7 mouse cellular contexts compared by ENCODE assay signal in the genomic region with DNA sequence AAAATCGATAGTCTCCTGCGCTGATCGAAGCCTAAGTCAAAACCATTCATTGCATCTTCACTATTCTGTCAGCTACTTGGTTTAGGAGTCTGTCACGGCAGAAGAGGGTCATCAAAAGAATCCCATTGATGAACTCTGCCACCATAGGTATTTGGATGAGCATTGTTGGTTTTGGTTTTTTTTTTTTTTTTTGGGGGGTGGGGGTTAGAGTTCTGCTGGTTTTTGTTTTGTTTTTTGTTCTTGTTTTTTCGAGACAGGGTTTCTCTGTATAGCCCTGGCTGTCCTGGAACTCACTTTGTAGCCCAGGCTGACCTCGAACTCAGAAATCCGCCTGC. TPM values are rescaled to one million over a fixed set of nuclear protein-coding genes. Genes with fewer than 3 reads are reported as not detected.
A peak's percentile ranks its signal among the peaks of the same experiment; 100 is the strongest.
DNase-seq lines count a peak whose midpoint lies in the region; ATAC-seq lines count a peak whose summit lies in the region.

No protein-coding gene starts in this region.

- no peaks in the 10 kb centered on the region; the same call in 1 of the 2 replicates for H3K9me3 ChIP-seq in megakaryocyte, embryonic 14.5 days
- H3K9me3 ChIP-seq in forebrain, embryonic 13.5 days (replicated peaks), result no peaks in the 10 kb centered on the region
- no peaks in the 10 kb centered on the region for H3K9me3 ChIP-seq in limb, embryonic 15.5 days
- H3K9me3 ChIP-seq in stomach, embryonic 16.5 days (replicated peaks; ENCODE audit: control insufficient read depth, low read length), result no peaks in the 10 kb centered on the region

- peak overlapping the region; percentile 92 for H3K9ac ChIP-seq in forebrain, embryonic 13.5 days
- H3K9ac ChIP-seq in limb, embryonic 15.5 days, result 0 out of 2 replicates have a peak overlapping the region, but pooled peaks have one; percentile 89
- peak overlapping the region; percentile 52 for H3K9ac ChIP-seq in stomach, embryonic 16.5 days (ENCODE audit: low read length)

- 29% methylated on average over 7 of the region's 7 CpGs for WGBS in forebrain, embryonic 13.5 days
- 28% methylated on average over 7 of the region's 7 CpGs for WGBS in limb, embryonic 15.5 days
- WGBS in stomach, embryonic 16.5 days, result 25% methylated on average over 7 of the region's 7 CpGs

- H3K36me3 ChIP-seq in megakaryocyte, embryonic 14.5 days (replicated peaks; ENCODE audit: low read length), result no peaks in the 10 kb centered on the region
- H3K36me3 ChIP-seq in forebrain, embryonic 13.5 days (ENCODE audit: poor library complexity, severe bottlenecking), result no peaks in the 10 kb centered on the region
- no peaks in the 10 kb centered on the region for H3K36me3 ChIP-seq in limb, embryonic 15.5 days
- H3K36me3 ChIP-seq in stomach, embryonic 16.5 days (ENCODE audit: control insufficient read depth, insufficient read depth, low read length), result no peaks in the 10 kb centered on the region

- H3K27ac ChIP-seq in forebrain, embryonic 13.5 days, result no peak overlapping the region; the same call in 1 of the 2 replicates
- no peak overlapping the region for H3K27ac ChIP-seq in limb, embryonic 15.5 days
- H3K27ac ChIP-seq in stomach, embryonic 16.5 days (ENCODE audit: low read length), result no peak overlapping the region

- H3K4me3 ChIP-seq in megakaryocyte, embryonic 14.5 days (replicated peaks), result peak overlapping the region; percentile 97
- peak overlapping the region; percentile 100 for H3K4me3 ChIP-seq in forebrain, embryonic 13.5 days
- H3K4me3 ChIP-seq in limb, embryonic 15.5 days, result peak overlapping the region; percentile 100
- peak overlapping the region; percentile 100 for H3K4me3 ChIP-seq in stomach, embryonic 16.5 days (replicated peaks; ENCODE audit: low read length)

- H3K4me1 ChIP-seq in megakaryocyte, embryonic 14.5 days, result peaks cover 35% of the 10 kb centered on the region
- peaks cover 10% of the 10 kb centered on the region for H3K4me1 ChIP-seq in forebrain, embryonic 13.5 days
- H3K4me1 ChIP-seq in limb, embryonic 15.5 days, result no peaks in the 10 kb centered on the region; the same call in 1 of the 2 replicates
- peaks cover 2% of the 10 kb centered on the region; the same call in 1 of the 2 replicates for H3K4me1 ChIP-seq in stomach, embryonic 16.5 days (ENCODE audit: control insufficient read depth, insufficient read depth, low read length)

- DNase-seq in ovary, postnatal 14 days (ENCODE audit: low spot score), result no peak
- no peak for DNase-seq in adrenal gland, adult 18-20 months (ENCODE audit: low spot score in 2 of 2)

- peak overlapping the region; percentile 74 for H3K4me2 ChIP-seq in forebrain, embryonic 13.5 days
- H3K4me2 ChIP-seq in limb, embryonic 15.5 days, result peak overlapping the region; percentile 69
- peak overlapping the region; percentile 76 for H3K4me2 ChIP-seq in stomach, embryonic 16.5 days (ENCODE audit: low read depth, low read length)

- H3K27me3 ChIP-seq in megakaryocyte, embryonic 14.5 days (replicated peaks), result no peaks in the 10 kb centered on the region
- no peaks in the 10 kb centered on the region for H3K27me3 ChIP-seq in forebrain, embryonic 13.5 days
- no peaks in the 10 kb centered on the region for H3K27me3 ChIP-seq in limb, embryonic 15.5 days
- no peaks in the 10 kb centered on the region for H3K27me3 ChIP-seq in stomach, embryonic 16.5 days (ENCODE audit: control insufficient read depth, insufficient read depth, low read length)

- no peak for ATAC-seq in megakaryocyte, adult 5-6 weeks (ENCODE audit: poor library complexity, severe bottlenecking)
- ATAC-seq in forebrain, embryonic 13.5 days, result peak; percentile 6; the same call in 1 of the 2 replicates
- no peak for ATAC-seq in limb, embryonic 15.5 days (ENCODE audit: insufficient number of reproducible peaks, low FRiP score, low TSS enrichment, low read depth)
- no peak for ATAC-seq in stomach, embryonic 16.5 days (ENCODE audit: insufficient read depth, low FRiP score)

RNA-seq across cellular contexts. Expression of gene Ipo11, which starts 0.3 kb away (rescaled TPM):
- 8.3 and 72.8 TPM in 2 replicates for polyA plus RNA-seq in megakaryocyte, embryonic 14.5 days (2012; ENCODE audit: insufficient read depth, low replicate concordance)
- total RNA-seq in megakaryocyte, adult 5-6 weeks (2015), result 24.3 and 27.7 TPM in 2 replicates
- 18.3 and 19.0 TPM in 2 replicates for total RNA-seq in megakaryocyte, adult 5-6 weeks (2017)
- 50.3 and 54.7 TPM in 2 replicates for polyA plus RNA-seq in forebrain, embryonic 13.5 days (2015; fragmentation: Nextera tagmentation; extraction: Ambion mirVana)
- 41.2 and 42.4 TPM in 2 replicates for polyA plus RNA-seq in limb, embryonic 15.5 days (2015; fragmentation: Nextera tagmentation; extraction: Ambion mirVana)
- 43.0 and 43.9 TPM in 2 replicates for polyA plus RNA-seq in stomach, embryonic 16.5 days (2015; fragmentation: Nextera tagmentation; extraction: Ambion mirVana)
- total RNA-seq in adrenal gland, adult 18-20 months (2021), result 10 to 100 TPM; 31.9 to 36.7 TPM

RNA-seq across cellular contexts. Expression of gene Dimt1, which starts 9.8 kb away (rescaled TPM):
- 11.9 TPM in 1 of 2 replicates, not detected in the other for polyA plus RNA-seq in megakaryocyte, embryonic 14.5 days (2012; ENCODE audit: insufficient read depth, low replicate concordance)
- 12.7 and 18.6 TPM in 2 replicates for total RNA-seq in megakaryocyte, adult 5-6 weeks (2015)
- total RNA-seq in megakaryocyte, adult 5-6 weeks (2017), result 5.7 and 14.6 TPM in 2 replicates
- polyA plus RNA-seq in forebrain, embryonic 13.5 days (2015; fragmentation: Nextera tagmentation; extraction: Ambion mirVana), result 40.8 and 45.4 TPM in 2 replicates
- 43.2 and 46.2 TPM in 2 replicates for polyA plus RNA-seq in limb, embryonic 15.5 days (2015; fragmentation: Nextera tagmentation; extraction: Ambion mirVana)
- 34.8 and 40.8 TPM in 2 replicates for polyA plus RNA-seq in stomach, embryonic 16.5 days (2015; fragmentation: Nextera tagmentation; extraction: Ambion mirVana)
- 10 to 100 TPM; 10.7 to 17.2 TPM for total RNA-seq in adrenal gland, adult 18-20 months (2021)
